In genomic region chr3:81170073-81170809, GRCm38 (mm10) we compare ENCODE assay signal across 16 mouse cellular contexts.
"Had no signal": no experiment of that assay in that cellular context is flagged by ENCODE, and none has a peak within 500 bp of the region (broad histone marks: within the 10 kb centered on the region; RNA-seq: fewer than 3 reads in every experiment).

No protein-coding gene starts in this region.

- DNase-seq: kidney, postnatal 10 days; layer of hippocampus, adult 9-11 months; layer of hippocampus, postnatal 36 days; lung, adult 2 months; lung, postnatal 36 days; midbrain, embryonic 14.5 days; right cerebral cortex, postnatal 14 days; thymus, adult 2 months; thymus, postnatal 25 days had no signal

- H3K36me3 ChIP-seq: limb, embryonic 13.5 days; liver, embryonic 15.5 days; neural tube, embryonic 12.5 days; stomach, embryonic 15.5 days had no signal

- H3K9ac ChIP-seq: limb, embryonic 13.5 days; liver, embryonic 15.5 days; neural tube, embryonic 12.5 days; stomach, embryonic 15.5 days had no signal

- H3K4me1 ChIP-seq: liver, embryonic 15.5 days; neural tube, embryonic 12.5 days; stomach, embryonic 15.5 days had no signal

- H3K27me3 ChIP-seq: limb, embryonic 13.5 days; liver, embryonic 15.5 days; neural tube, embryonic 12.5 days; stomach, embryonic 15.5 days had no signal

- ATAC-seq: intestine, embryonic 16.5 days; lung, postnatal 0 days had no signal

- H3K4me3 ChIP-seq: limb, embryonic 13.5 days; liver, embryonic 15.5 days; neural tube, embryonic 12.5 days; stomach, embryonic 15.5 days had no signal

- H3K4me2 ChIP-seq: limb, embryonic 13.5 days; liver, embryonic 11.5 days; liver, embryonic 15.5 days; neural tube, embryonic 12.5 days; stomach, embryonic 15.5 days had no signal

- H3K9me3 ChIP-seq: limb, embryonic 13.5 days; liver, embryonic 15.5 days; neural tube, embryonic 12.5 days; stomach, embryonic 15.5 days had no signal

- H3K27ac ChIP-seq: limb, embryonic 13.5 days; liver, embryonic 15.5 days; neural tube, embryonic 12.5 days; stomach, embryonic 15.5 days had no signal
